ENCODE assay signal across 9 mouse cellular contexts in genomic region chr9:99376591-99377418, GRCm38 (mm10). TPM values are rescaled to one million over a fixed set of nuclear protein-coding genes. Genes with fewer than 3 reads are reported as not detected.
DNase-seq lines count a peak whose midpoint lies in the region; ATAC-seq and TF ChIP-seq lines count a peak whose summit lies in the region.
"Had no signal": no experiment of that assay in that cellular context is flagged by ENCODE, and none has a peak within 500 bp of the region (broad histone marks: within the 10 kb centered on the region; RNA-seq: fewer than 3 reads in every experiment).

No protein-coding gene starts in this region.

- WGBS in heart, embryonic 14.5 days: 9% methylated on average over 14 of the region's 14 CpGs
- WGBS in limb, embryonic 10.5 days: 13% methylated on average over 14 of the region's 14 CpGs
- WGBS in midbrain, postnatal 0 days: 8% methylated on average over 14 of the region's 14 CpGs

- TF ChIP-seq CTCF in midbrain, postnatal 0 days (IDR thresholded peaks at IDR 0.05): peak; percentile 94

- no peaks in the 10 kb centered on the region for H3K36me3 ChIP-seq in heart, embryonic 14.5 days (ENCODE audit: control insufficient read depth, insufficient read depth, low read length)
- no peaks in the 10 kb centered on the region for H3K36me3 ChIP-seq in limb, embryonic 10.5 days
- no peaks in the 10 kb centered on the region for H3K36me3 ChIP-seq in midbrain, postnatal 0 days (ENCODE audit: insufficient read depth, low read length)

- no peak for ATAC-seq in heart, embryonic 14.5 days (ENCODE audit: insufficient number of reproducible peaks, insufficient read depth, low FRiP score, low read depth)
- ATAC-seq in midbrain, postnatal 0 days (ENCODE audit: low FRiP score): 0 out of 2 replicates have a peak, but pooled peaks have one; percentile 34

- H3K4me3 ChIP-seq in heart, embryonic 14.5 days (ENCODE audit: control insufficient read depth in 1 of 2, insufficient read depth in 1 of 2, low read depth in 1 of 2, low read length in 2 of 2): no peak overlapping the region
- H3K4me3 ChIP-seq in limb, embryonic 10.5 days: no peak overlapping the region
- H3K4me3 ChIP-seq in midbrain, postnatal 0 days (ENCODE audit: low read depth, low read length): no peak overlapping the region
- H3K4me3 ChIP-seq: myocyte had no signal

- peak; percentile 52 for DNase-seq in ovary, postnatal 10 days (ENCODE audit: low spot score)
- no peak for DNase-seq in ovary, adult 18-20 months (ENCODE audit: low spot score)
- peak; percentile 72 for DNase-seq in ZHBTc4 (ENCODE audit: low read depth, low spot score)
- peak; percentile 48 for DNase-seq in embryo, embryonic 10 days (ENCODE audit: low spot score)
- peak; percentile 67 for DNase-seq in limb, embryonic 10.5 days (ENCODE audit: low spot score)
- peak; percentile 49 for DNase-seq in midbrain, postnatal 0 days (ENCODE audit: low spot score)
- DNase-seq in thymus, postnatal 25 days: peak; percentile 32

- peak overlapping the region; percentile 39; the same call in 1 of the 2 replicates for H3K4me2 ChIP-seq in heart, embryonic 14.5 days (ENCODE audit: low read length)
- peak overlapping the region; percentile 33 for H3K4me2 ChIP-seq in midbrain, postnatal 0 days (ENCODE audit: low read depth, low read length, poor library complexity, severe bottlenecking)

- no peaks in the 10 kb centered on the region for H3K9me3 ChIP-seq in heart, embryonic 14.5 days (ENCODE audit: control insufficient read depth, low read length)
- no peaks in the 10 kb centered on the region for H3K9me3 ChIP-seq in limb, embryonic 10.5 days (replicated peaks)
- H3K9me3 ChIP-seq in midbrain, postnatal 0 days (ENCODE audit: low read length): no peaks in the 10 kb centered on the region

- no peaks in the 10 kb centered on the region for H3K4me1 ChIP-seq in heart, embryonic 14.5 days (ENCODE audit: control insufficient read depth in 2 of 2, insufficient read depth in 2 of 2, low read length in 2 of 2)
- H3K4me1 ChIP-seq in limb, embryonic 10.5 days: no peaks in the 10 kb centered on the region
- no peaks in the 10 kb centered on the region for H3K4me1 ChIP-seq in midbrain, postnatal 0 days (ENCODE audit: insufficient read depth, low read length)

- no peak overlapping the region for H3K9ac ChIP-seq in heart, embryonic 14.5 days (ENCODE audit: low read length)
- no peak overlapping the region for H3K9ac ChIP-seq in midbrain, postnatal 0 days (replicated peaks; ENCODE audit: low read length, poor library complexity, severe bottlenecking)

- no peak overlapping the region for H3K27ac ChIP-seq in heart, embryonic 14.5 days (replicated peaks in 1 of 2; ENCODE audit: control insufficient read depth in 1 of 2, insufficient read depth in 1 of 2, low read depth in 2 of 2, low read length in 2 of 2)
- H3K27ac ChIP-seq in limb, embryonic 10.5 days: no peak overlapping the region
- H3K27ac ChIP-seq in midbrain, postnatal 0 days (ENCODE audit: low read depth, low read length): no peak overlapping the region

- H3K27me3 ChIP-seq in heart, embryonic 14.5 days (ENCODE audit: control insufficient read depth, insufficient read depth, low read length): no peaks in the 10 kb centered on the region
- peaks cover 7% of the 10 kb centered on the region; the same call in 1 of the 2 replicates for H3K27me3 ChIP-seq in limb, embryonic 10.5 days (ENCODE audit: low read depth, poor library complexity, severe bottlenecking)
- H3K27me3 ChIP-seq in midbrain, postnatal 0 days (ENCODE audit: insufficient read depth, low read length): no peaks in the 10 kb centered on the region

RNA-seq across cellular contexts. Expression of gene Esyt3, which starts 18.4 kb away (rescaled TPM):
- 0.14 and 0.32 TPM in 2 replicates for polyA plus RNA-seq in heart, embryonic 14.5 days (2014; fragmentation: Nextera tagmentation; extraction: Ambion mirVana)
- polyA plus RNA-seq in limb, embryonic 10.5 days (2016; fragmentation: Nextera tagmentation; extraction: Ambion mirVana): 0.33 and 0.36 TPM in 2 replicates
- 0.82 and 1.1 TPM in 2 replicates for total RNA-seq in midbrain, postnatal 0 days (2014; rRNA removed)
- polyA plus RNA-seq in midbrain, postnatal 0 days (2015; fragmentation: Nextera tagmentation; extraction: Ambion mirVana): 1.4 and 1.8 TPM in 2 replicates
